ENCODE assay signal across 8 mouse cellular contexts in the genomic region with DNA sequence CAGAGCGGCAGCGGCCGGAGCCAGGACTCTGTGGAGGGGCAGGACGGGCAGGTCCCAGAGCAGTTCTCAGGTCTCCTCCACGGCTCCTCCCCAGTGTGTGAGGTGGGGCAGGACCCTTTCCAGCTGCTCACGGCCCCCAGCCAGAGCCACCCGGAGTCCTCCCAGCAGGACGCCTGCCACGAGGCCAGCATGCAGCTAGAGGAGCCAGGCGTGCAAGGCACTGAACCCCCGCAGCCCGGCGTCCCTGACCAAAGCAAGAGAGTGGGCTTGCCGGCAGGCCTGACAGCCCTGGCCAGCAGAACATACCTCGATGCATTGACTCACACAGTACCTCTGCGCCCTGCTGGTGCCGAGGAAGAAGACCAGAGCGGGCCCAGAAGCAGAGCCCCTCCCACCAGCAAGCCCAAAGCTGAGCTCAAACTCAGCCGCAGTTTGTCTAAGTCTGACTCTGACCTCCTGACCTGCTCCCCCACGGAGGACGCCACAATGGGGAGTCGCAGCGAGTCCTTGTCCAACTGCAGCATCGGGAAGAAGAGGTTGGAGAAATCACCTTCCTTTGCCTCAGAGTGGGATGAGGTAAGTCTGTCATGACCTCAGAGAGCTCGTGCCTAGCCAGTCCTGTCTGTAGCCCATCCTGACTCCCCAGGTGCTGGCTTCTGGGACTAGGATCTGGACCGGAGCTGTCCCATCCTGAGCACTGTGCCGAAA.
DNase-seq lines count a peak whose midpoint lies in the region; ATAC-seq and TF ChIP-seq lines count a peak whose summit lies in the region.

No protein-coding gene starts in this region.

- DNase-seq in ES-E14 (ENCODE audit: low read depth, low spot score) = no peak
- peak; percentile 58 to 69 for DNase-seq in kidney, postnatal 4 days
- no peak for DNase-seq in midbrain, embryonic 11.5 days (ENCODE audit: low spot score, missing footprints)
- DNase-seq in thymus, postnatal 10 days (ENCODE audit: low spot score in 2 of 2) = peak; percentile 37 to 44
- DNase-seq in retina, postnatal 1 day = no peak
- DNase-seq in frontal cortex, postnatal 25 days (ENCODE audit: low spot score in 2 of 2) = no peak

- peaks cover 3% of the 10 kb centered on the region; the same call in 1 of the 2 replicates for H3K36me3 ChIP-seq in ES-E14 (ENCODE audit: control insufficient read depth, insufficient read depth, low read length, poor library complexity, severe bottlenecking)
- peaks cover 19% of the 10 kb centered on the region; the same call in 1 of the 2 replicates for H3K36me3 ChIP-seq in embryonic facial prominence, embryonic 13.5 days
- H3K36me3 ChIP-seq in heart, embryonic 13.5 days = peaks cover 7% of the 10 kb centered on the region
- no peaks in the 10 kb centered on the region for H3K36me3 ChIP-seq in midbrain, embryonic 11.5 days (ENCODE audit: control insufficient read depth, insufficient read depth, low read length)

- H3K9ac ChIP-seq in ES-E14 (ENCODE audit: insufficient read depth, low read depth, low read length, poor library complexity, severe bottlenecking) = no peak overlapping the region
- peak overlapping the region; percentile 65 for H3K9ac ChIP-seq in embryonic facial prominence, embryonic 13.5 days
- H3K9ac ChIP-seq in heart, embryonic 13.5 days = peak overlapping the region; percentile 78
- peak overlapping the region; percentile 39 for H3K9ac ChIP-seq in midbrain, embryonic 11.5 days (ENCODE audit: low read length)

- in situ Hi-C loops in ES-E14 (cut with MboI; ENCODE audit: low sequenced_read_pairs in 2 of 2, unreplicated experiment in 2 of 2) = no loop called here

- peaks cover 9 to 15% of the 10 kb centered on the region in 2 experiments for H3K4me1 ChIP-seq in ES-E14 (ENCODE audit: control insufficient read depth in 2 of 2, insufficient read depth in 2 of 2, low read length in 2 of 2, poor library complexity in 1 of 2)
- peaks cover 69% of the 10 kb centered on the region for H3K4me1 ChIP-seq in embryonic facial prominence, embryonic 13.5 days
- peaks cover 67% of the 10 kb centered on the region for H3K4me1 ChIP-seq in heart, embryonic 13.5 days
- peaks cover 20% of the 10 kb centered on the region for H3K4me1 ChIP-seq in midbrain, embryonic 11.5 days (ENCODE audit: control insufficient read depth, insufficient read depth, low read length)

- peak overlapping the region; percentile 4 to 27; a peak in 2 of 4 replicates for H3K4me3 ChIP-seq in ES-E14 (ENCODE audit: insufficient read depth in 1 of 2, low read depth in 1 of 2, low read length in 2 of 2, poor library complexity in 1 of 2, severe bottlenecking in 1 of 2)
- peak overlapping the region; percentile 21 for H3K4me3 ChIP-seq in embryonic facial prominence, embryonic 13.5 days
- H3K4me3 ChIP-seq in heart, embryonic 13.5 days = peak overlapping the region; percentile 38
- H3K4me3 ChIP-seq in midbrain, embryonic 11.5 days (ENCODE audit: low read depth, low read length) = no peak overlapping the region

- no peak overlapping the region for H3K27ac ChIP-seq in ES-E14 (ENCODE audit: insufficient read depth, low read depth, low read length, poor library complexity, severe bottlenecking)
- peak overlapping the region; percentile 90 for H3K27ac ChIP-seq in embryonic facial prominence, embryonic 13.5 days
- H3K27ac ChIP-seq in heart, embryonic 13.5 days (replicated peaks) = peak overlapping the region; percentile 90
- H3K27ac ChIP-seq in midbrain, embryonic 11.5 days (ENCODE audit: low read depth, low read length) = peak overlapping the region; percentile 15; the same call in 1 of the 2 replicates

- no peaks in the 10 kb centered on the region for H3K27me3 ChIP-seq in embryonic facial prominence, embryonic 13.5 days
- H3K27me3 ChIP-seq in heart, embryonic 13.5 days (replicated peaks) = no peaks in the 10 kb centered on the region
- no peaks in the 10 kb centered on the region for H3K27me3 ChIP-seq in midbrain, embryonic 11.5 days (ENCODE audit: control insufficient read depth, insufficient read depth, low read length)

- H3K4me2 ChIP-seq in embryonic facial prominence, embryonic 13.5 days = peak overlapping the region; percentile 54
- H3K4me2 ChIP-seq in heart, embryonic 13.5 days = peak overlapping the region; percentile 65
- peak overlapping the region; percentile 7; the same call in 1 of the 2 replicates for H3K4me2 ChIP-seq in midbrain, embryonic 11.5 days

- no peaks in the 10 kb centered on the region for H3K9me3 ChIP-seq in ES-E14 (ENCODE audit: control insufficient read depth, insufficient read depth, low read depth, low read length)
- H3K9me3 ChIP-seq in embryonic facial prominence, embryonic 13.5 days = no peaks in the 10 kb centered on the region
- H3K9me3 ChIP-seq in heart, embryonic 13.5 days = no peaks in the 10 kb centered on the region
- no peaks in the 10 kb centered on the region for H3K9me3 ChIP-seq in midbrain, embryonic 11.5 days (ENCODE audit: control insufficient read depth, low read length)

- peak; percentile 39; the same call in 1 of the 2 replicates for ATAC-seq in embryonic facial prominence, embryonic 13.5 days (ENCODE audit: insufficient number of reproducible peaks, insufficient read depth, low FRiP score, low TSS enrichment, low read depth)
- no peak for ATAC-seq in heart, embryonic 13.5 days (ENCODE audit: extremely low read depth, insufficient number of reproducible peaks, low FRiP score, low TSS enrichment)
- 0 out of 2 replicates have a peak, but pooled peaks have one; percentile 16 for ATAC-seq in midbrain, embryonic 11.5 days (ENCODE audit: low FRiP score)

- WGBS in embryonic facial prominence, embryonic 13.5 days = 26% methylated on average over 27 of the region's 27 CpGs
- WGBS in heart, embryonic 13.5 days = 35% methylated on average over 27 of the region's 27 CpGs
- 26% methylated on average over 27 of the region's 27 CpGs for WGBS in midbrain, embryonic 11.5 days

TF ChIP-seq in ES-E14, 5 proteins besides CTCF, POLR2A, EP300 and RAD21:
- TF ChIP-seq CHD2 (IDR thresholded peaks at IDR 0.05; ENCODE audit: low read depth, low read length) (no peak), ZNF384 (IDR thresholded peaks at IDR 0.05; ENCODE audit: low read depth, low read length) (no peak), ZC3H11A (IDR thresholded peaks at IDR 0.05; ENCODE audit: borderline replicate concordance, low read depth, low read length) (no peak), HCFC1 (IDR thresholded peaks at IDR 0.05; ENCODE audit: borderline replicate concordance, insufficient read depth, low read length) (no peak), MAFK (IDR thresholded peaks at IDR 0.05; ENCODE audit: insufficient read depth, low read depth, low read length) (no peak)

Comparison
In these comparisons a context has a peak if more than half of its experiments do, and no peak if none do; other contexts are left out.
1. DNase-seq: peak in kidney, postnatal 4 days (2 of 2) and thymus, postnatal 10 days (2 of 2); none in ES-E14 (single experiment), midbrain, embryonic 11.5 days (single experiment), retina, postnatal 1 day (single experiment) and frontal cortex, postnatal 25 days (0 of 2).
2. H3K4me2 ChIP-seq: peak in every context shown above with its lines; median percentile 65 in heart, embryonic 13.5 days; 54 in embryonic facial prominence, embryonic 13.5 days; 7 in midbrain, embryonic 11.5 days.